Mouse (Mus musculus): ENCODE results near the gene Slc13a2.

The Slc13a2 gene

GRCm38 (mm10) chr11:78431176-78431575, 9.2 kb upstream of the Slc13a2 start:
- DNase-seq, result no peak

- no peak for DNase-seq
These were observed 8.3 kb upstream of the Slc13a2 start for GRCm38 (mm10) chr11:78430195-78430878.

- DNase-seq, result no peak
These were observed 6.3 kb upstream of the Slc13a2 start for GRCm38 (mm10) chr11:78428309-78428708.

- DNase-seq, result no peak
These were observed 5.6 kb upstream of the Slc13a2 start for GRCm38 (mm10) chr11:78427655-78428054.

- no peak for DNase-seq
These were observed 3.6 kb upstream of the Slc13a2 start for GRCm38 (mm10) chr11:78425572-78425971.

- DNase-seq, result peak; percentile 63
These were observed 2.3 kb upstream of the Slc13a2 start for GRCm38 (mm10) chr11:78424352-78424751.

- no peak for DNase-seq
These were observed 612 bp downstream of the Slc13a2 start for GRCm38 (mm10) chr11:78421201-78422009.

- DNase-seq, result no peak
These were observed 1.6 kb downstream of the Slc13a2 start for GRCm38 (mm10) chr11:78420263-78420889.

- no peak for DNase-seq
These were observed 5.2 kb downstream of the Slc13a2 start for GRCm38 (mm10) chr11:78416854-78417253.

- DNase-seq, result no peak
These were observed 9.2 kb downstream of the Slc13a2 start for GRCm38 (mm10) chr11:78412861-78413260.

- DNase-seq, result no peak
These were observed 9.6 kb downstream of the Slc13a2 start for GRCm38 (mm10) chr11:78412324-78412850.

GRCm38 (mm10) chr11:78411606-78412323, 10.3 kb downstream of the Slc13a2 start:
- DNase-seq, result no peak

- no peak for DNase-seq
These were observed 13.5 kb downstream of the Slc13a2 start for GRCm38 (mm10) chr11:78408256-78409240.

- no peak for DNase-seq
These were observed 20.0 kb downstream of the Slc13a2 start for GRCm38 (mm10) chr11:78402062-78402461.

- DNase-seq, result no peak
These were observed 20.5 kb downstream of the Slc13a2 start for GRCm38 (mm10) chr11:78401469-78401868.

GRCm38 (mm10) chr11:78400936-78401335, 21.1 kb downstream of the Slc13a2 start:
- no peak for DNase-seq

- DNase-seq, result peak; percentile 87
These were observed 22.3 kb downstream of the Slc13a2 start for GRCm38 (mm10) chr11:78399680-78400079.

- DNase-seq, result no peak
These were observed 23.8 kb downstream of the Slc13a2 start for GRCm38 (mm10) chr11:78398212-78398611.

- DNase-seq, result peak; percentile 85
These were observed 24.6 kb downstream of the Slc13a2 start for GRCm38 (mm10) chr11:78397397-78397796.

- no peak for DNase-seq
These were observed 25.1 kb downstream of the Slc13a2 start for GRCm38 (mm10) chr11:78396950-78397349.

- DNase-seq, result peak; percentile 77
These were observed 29.3 kb downstream of the Slc13a2 start for GRCm38 (mm10) chr11:78392728-78393127.
